In the genomic region with DNA sequence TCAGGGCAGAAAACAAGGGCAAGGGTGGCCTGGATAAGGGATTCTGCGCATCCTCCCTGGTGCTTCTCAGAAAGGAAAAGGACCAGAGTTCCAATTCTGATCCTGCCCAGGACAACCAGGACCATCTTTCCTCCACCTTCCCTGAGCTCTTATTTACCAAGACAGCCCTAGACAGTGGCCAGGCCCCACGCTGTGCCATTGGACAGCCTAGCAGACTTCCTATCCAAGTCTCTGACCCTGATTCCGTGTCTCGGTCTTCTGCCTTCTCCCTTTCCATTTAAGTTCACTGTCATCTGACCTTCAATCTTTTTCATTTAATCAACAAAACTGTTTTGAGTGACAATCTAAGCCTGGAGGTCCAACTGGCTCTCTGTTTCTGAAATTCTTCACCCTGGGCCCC, we compare ENCODE assay signal across 10 mouse cellular contexts. TPM values are rescaled to one million over a fixed set of nuclear protein-coding genes. Genes with fewer than 3 reads are reported as not detected.
DNase-seq lines count a peak whose midpoint lies in the region; ATAC-seq lines count a peak whose summit lies in the region.
"Had no signal": no experiment of that assay in that cellular context is flagged by ENCODE, and none has a peak within 500 bp of the region (broad histone marks: within the 10 kb centered on the region; RNA-seq: fewer than 3 reads in every experiment).

No protein-coding gene starts in this region.

- H3K4me1 ChIP-seq in kidney, embryonic 14.5 days (ENCODE audit: control insufficient read depth, insufficient read depth, low read length): peaks cover 46% of the 10 kb centered on the region
- peaks cover 60% of the 10 kb centered on the region for H3K4me1 ChIP-seq in kidney, embryonic 16.5 days (ENCODE audit: insufficient read depth, low read length)
- peaks cover 22% of the 10 kb centered on the region for H3K4me1 ChIP-seq in hindbrain, embryonic 14.5 days (replicated peaks; ENCODE audit: control insufficient read depth, insufficient read depth, low read length)
- peaks cover 42% of the 10 kb centered on the region for H3K4me1 ChIP-seq in midbrain, embryonic 15.5 days

- H3K4me2 ChIP-seq in kidney, embryonic 14.5 days (replicated peaks; ENCODE audit: low read depth, low read length): no peak overlapping the region
- no peak overlapping the region for H3K4me2 ChIP-seq in kidney, embryonic 16.5 days (replicated peaks; ENCODE audit: low read depth, low read length)
- no peak overlapping the region for H3K4me2 ChIP-seq in hindbrain, embryonic 14.5 days (replicated peaks)
- H3K4me2 ChIP-seq in midbrain, embryonic 15.5 days: no peak overlapping the region

- peak; percentile 61 for DNase-seq in cerebellum, adult 9-10 months
- DNase-seq in cerebellum, adult 11 months: no peak
- DNase-seq in hindbrain, embryonic 14.5 days (ENCODE audit: low spot score): no peak
- DNase-seq in spleen, adult 12 weeks (ENCODE audit: low spot score): no peak
- DNase-seq in left cerebral cortex, adult 11 months (ENCODE audit: low spot score): no peak

- no peaks in the 10 kb centered on the region for H3K9me3 ChIP-seq in kidney, embryonic 14.5 days (ENCODE audit: control insufficient read depth, low read length)
- no peaks in the 10 kb centered on the region for H3K9me3 ChIP-seq in kidney, embryonic 16.5 days (ENCODE audit: low read length)
- no peaks in the 10 kb centered on the region for H3K9me3 ChIP-seq in hindbrain, embryonic 14.5 days (ENCODE audit: control insufficient read depth, low read length)
- no peaks in the 10 kb centered on the region for H3K9me3 ChIP-seq in midbrain, embryonic 15.5 days

- ATAC-seq in kidney, embryonic 14.5 days (ENCODE audit: low FRiP score, low TSS enrichment): no peak
- ATAC-seq in kidney, embryonic 16.5 days (ENCODE audit: low FRiP score, low TSS enrichment): no peak
- ATAC-seq in hindbrain, embryonic 14.5 days (ENCODE audit: low FRiP score): no peak
- ATAC-seq in midbrain, embryonic 15.5 days (replicated peaks): no peak

- H3K27me3 ChIP-seq in kidney, embryonic 14.5 days (ENCODE audit: control insufficient read depth, insufficient read depth, low read length): no peaks in the 10 kb centered on the region
- H3K27me3 ChIP-seq in kidney, embryonic 16.5 days (ENCODE audit: insufficient read depth, low read length): no peaks in the 10 kb centered on the region
- no peaks in the 10 kb centered on the region for H3K27me3 ChIP-seq in hindbrain, embryonic 14.5 days (ENCODE audit: control insufficient read depth, insufficient read depth, low read length)
- no peaks in the 10 kb centered on the region for H3K27me3 ChIP-seq in midbrain, embryonic 15.5 days (replicated peaks)

- H3K27ac ChIP-seq in kidney, embryonic 14.5 days (ENCODE audit: low read depth, low read length): peak overlapping the region; percentile 57; the same call in 1 of the 2 replicates
- H3K27ac ChIP-seq in kidney, embryonic 16.5 days (ENCODE audit: low read length): no peak overlapping the region; the same call in 1 of the 2 replicates
- peak overlapping the region; percentile 34 for H3K27ac ChIP-seq in hindbrain, embryonic 14.5 days
- 0 out of 2 replicates have a peak overlapping the region, but pooled peaks have one; percentile 51 for H3K27ac ChIP-seq in midbrain, embryonic 15.5 days

- H3K4me3 ChIP-seq in kidney, embryonic 14.5 days (ENCODE audit: low read length): no peak overlapping the region
- no peak overlapping the region for H3K4me3 ChIP-seq in kidney, embryonic 16.5 days (ENCODE audit: low read length)
- H3K4me3 ChIP-seq in hindbrain, embryonic 14.5 days (replicated peaks; ENCODE audit: low read length): no peak overlapping the region
- no peak overlapping the region for H3K4me3 ChIP-seq in midbrain, embryonic 15.5 days

- no peak overlapping the region; the same call in 1 of the 2 replicates for H3K9ac ChIP-seq in kidney, embryonic 14.5 days (ENCODE audit: low read depth, low read length)
- H3K9ac ChIP-seq in kidney, embryonic 16.5 days (replicated peaks; ENCODE audit: low read length): no peak overlapping the region
- no peak overlapping the region for H3K9ac ChIP-seq in hindbrain, embryonic 14.5 days
- H3K9ac ChIP-seq in midbrain, embryonic 15.5 days: no peak overlapping the region

- peaks cover 32% of the 10 kb centered on the region for H3K36me3 ChIP-seq in kidney, embryonic 14.5 days (ENCODE audit: control insufficient read depth, insufficient read depth, low read length)
- peaks cover 17% of the 10 kb centered on the region for H3K36me3 ChIP-seq in kidney, embryonic 16.5 days (ENCODE audit: insufficient read depth, low read length)
- no peaks in the 10 kb centered on the region for H3K36me3 ChIP-seq in hindbrain, embryonic 14.5 days (replicated peaks; ENCODE audit: control insufficient read depth, insufficient read depth)
- H3K36me3 ChIP-seq in midbrain, embryonic 15.5 days (replicated peaks): no peaks in the 10 kb centered on the region

- 73% methylated on average over 4 of the region's 4 CpGs for WGBS in kidney, embryonic 14.5 days
- 61% methylated on average over 4 of the region's 4 CpGs for WGBS in kidney, embryonic 16.5 days
- WGBS in hindbrain, embryonic 14.5 days: 76% methylated on average over 4 of the region's 4 CpGs
- WGBS in midbrain, embryonic 15.5 days: 53% methylated on average over 4 of the region's 4 CpGs

RNA-seq across cellular contexts. Expression of gene C1qtnf5, which starts 0.4 kb away (rescaled TPM):
- polyA plus RNA-seq in kidney, embryonic 14.5 days (2014; fragmentation: Nextera tagmentation; extraction: Ambion mirVana): 4.6 and 5.4 TPM in 2 replicates
- polyA plus RNA-seq in kidney, embryonic 16.5 days (2015; fragmentation: Nextera tagmentation; extraction: Ambion mirVana): 4.7 and 5.7 TPM in 2 replicates
- polyA plus RNA-seq in hindbrain, embryonic 14.5 days (2014; fragmentation: Nextera tagmentation; extraction: Ambion mirVana): 7.0 and 8.0 TPM in 2 replicates
- 2.9 and 4.1 TPM in 2 replicates for polyA plus RNA-seq in midbrain, embryonic 15.5 days (2015; fragmentation: Nextera tagmentation; extraction: Ambion mirVana)

RNA-seq across cellular contexts. Expression of gene Mfrp, which starts 5.1 kb away (rescaled TPM):
- polyA plus RNA-seq in kidney, embryonic 14.5 days (2014; fragmentation: Nextera tagmentation; extraction: Ambion mirVana): 0.14 TPM in 1 of 2 replicates, not detected in the other
- 0.10 and 0.25 TPM in 2 replicates for polyA plus RNA-seq in kidney, embryonic 16.5 days (2015; fragmentation: Nextera tagmentation; extraction: Ambion mirVana)
- 0.31 and 0.41 TPM in 2 replicates for polyA plus RNA-seq in hindbrain, embryonic 14.5 days (2014; fragmentation: Nextera tagmentation; extraction: Ambion mirVana)
- 0.08 and 0.13 TPM in 2 replicates for polyA plus RNA-seq in midbrain, embryonic 15.5 days (2015; fragmentation: Nextera tagmentation; extraction: Ambion mirVana)
- polyA plus RNA-seq: liver, embryonic 16.5 days; neural tube, embryonic 14.5 days had no signal

RNA-seq across cellular contexts. Expression of gene Gm49380, which starts 6.7 kb away (rescaled TPM):
- polyA plus RNA-seq in kidney, embryonic 14.5 days (2014; fragmentation: Nextera tagmentation; extraction: Ambion mirVana): 0.09 and 0.14 TPM in 2 replicates
- polyA plus RNA-seq in kidney, embryonic 16.5 days (2015; fragmentation: Nextera tagmentation; extraction: Ambion mirVana): 0.22 and 0.25 TPM in 2 replicates
- polyA plus RNA-seq in hindbrain, embryonic 14.5 days (2014; fragmentation: Nextera tagmentation; extraction: Ambion mirVana): 0.35 TPM in 1 of 2 replicates, not detected in the other
- 0.13 and 0.25 TPM in 2 replicates for polyA plus RNA-seq in midbrain, embryonic 15.5 days (2015; fragmentation: Nextera tagmentation; extraction: Ambion mirVana)
- polyA plus RNA-seq: liver, embryonic 16.5 days had no signal

RNA-seq across cellular contexts. Expression of gene Rnf26, which starts 6.7 kb away (rescaled TPM):
- 51.1 and 78.4 TPM in 2 replicates for polyA plus RNA-seq in kidney, embryonic 14.5 days (2014; fragmentation: Nextera tagmentation; extraction: Ambion mirVana)
- 75.0 and 87.0 TPM in 2 replicates for polyA plus RNA-seq in kidney, embryonic 16.5 days (2015; fragmentation: Nextera tagmentation; extraction: Ambion mirVana)
- polyA plus RNA-seq in hindbrain, embryonic 14.5 days (2014; fragmentation: Nextera tagmentation; extraction: Ambion mirVana): 30.6 and 32.7 TPM in 2 replicates
- 29.2 and 32.4 TPM in 2 replicates for polyA plus RNA-seq in midbrain, embryonic 15.5 days (2015; fragmentation: Nextera tagmentation; extraction: Ambion mirVana)

RNA-seq across cellular contexts. Expression of gene Mcam, which starts 27.7 kb away (rescaled TPM):
- polyA plus RNA-seq in kidney, embryonic 14.5 days (2014; fragmentation: Nextera tagmentation; extraction: Ambion mirVana): 26.3 and 39.7 TPM in 2 replicates
- polyA plus RNA-seq in kidney, embryonic 16.5 days (2015; fragmentation: Nextera tagmentation; extraction: Ambion mirVana): 54.3 and 60.3 TPM in 2 replicates
- polyA plus RNA-seq in hindbrain, embryonic 14.5 days (2014; fragmentation: Nextera tagmentation; extraction: Ambion mirVana): 12.6 and 13.6 TPM in 2 replicates
- 11.7 and 11.9 TPM in 2 replicates for polyA plus RNA-seq in midbrain, embryonic 15.5 days (2015; fragmentation: Nextera tagmentation; extraction: Ambion mirVana)
